Comparison of ENCODE assay signal across 26 mouse cellular contexts in genomic region chr2:39602256-39602655, GRCm38 (mm10).
"Had no signal": no experiment of that assay in that cellular context is flagged by ENCODE, and none has a peak within 500 bp of the region (broad histone marks: within the 10 kb centered on the region; RNA-seq: fewer than 3 reads in every experiment).

No protein-coding gene starts in this region.

- ATAC-seq: intestine, embryonic 16.5 days had no signal

- H3K4me2 ChIP-seq: heart, embryonic 11.5 days; heart, embryonic 13.5 days; heart, embryonic 15.5 days; hindbrain, embryonic 12.5 days; hindbrain, embryonic 15.5 days; kidney, embryonic 15.5 days; limb, embryonic 12.5 days; liver, embryonic 11.5 days; liver, embryonic 13.5 days had no signal

- H3K9ac ChIP-seq: heart, embryonic 13.5 days; heart, embryonic 15.5 days; hindbrain, embryonic 12.5 days; hindbrain, embryonic 15.5 days; kidney, embryonic 15.5 days; limb, embryonic 12.5 days; liver, embryonic 13.5 days had no signal

- H3K27me3 ChIP-seq: heart, embryonic 13.5 days; heart, embryonic 15.5 days; hindbrain, embryonic 12.5 days; hindbrain, embryonic 15.5 days; kidney, embryonic 15.5 days; limb, embryonic 12.5 days; liver, embryonic 13.5 days had no signal

- H3K27ac ChIP-seq: heart, adult 2 months; heart, embryonic 13.5 days; heart, embryonic 15.5 days; hindbrain, embryonic 12.5 days; hindbrain, embryonic 15.5 days; kidney, embryonic 15.5 days; kidney, postnatal 0 days; layer of hippocampus, adult 2 months; left cerebral cortex, adult 2 months; limb, embryonic 10.5 days; limb, embryonic 12.5 days; liver, embryonic 13.5 days had no signal

- H3K36me3 ChIP-seq: heart, embryonic 13.5 days; heart, embryonic 15.5 days; hindbrain, embryonic 12.5 days; hindbrain, embryonic 15.5 days; kidney, embryonic 15.5 days; limb, embryonic 10.5 days; limb, embryonic 12.5 days; liver, embryonic 13.5 days had no signal

- H3K4me1 ChIP-seq: heart, embryonic 13.5 days; heart, embryonic 15.5 days; hindbrain, embryonic 12.5 days; hindbrain, embryonic 15.5 days; kidney, embryonic 15.5 days; limb, embryonic 10.5 days; limb, embryonic 12.5 days; liver, embryonic 13.5 days had no signal

- H3K4me3 ChIP-seq: heart, adult 2 months; heart, embryonic 13.5 days; heart, embryonic 15.5 days; hindbrain, embryonic 12.5 days; hindbrain, embryonic 15.5 days; kidney, embryonic 15.5 days; layer of hippocampus, adult 2 months; left cerebral cortex, adult 2 months; limb, embryonic 10.5 days; limb, embryonic 12.5 days; liver, embryonic 13.5 days had no signal

- DNase-seq: gastrocnemius, postnatal 14 days; gastrocnemius, postnatal 36 days; heart, adult 11 months; heart, adult 2 months; heart, postnatal 14 days; heart, postnatal 36 days; kidney, adult 11 months; kidney, adult 2 months; kidney, adult 9 months; kidney, postnatal 14 days; kidney, postnatal 36 days; liver; liver, embryonic 13.5 days had no signal

- H3K9me3 ChIP-seq: heart, embryonic 13.5 days; heart, embryonic 15.5 days; hindbrain, embryonic 12.5 days; hindbrain, embryonic 15.5 days; kidney, embryonic 15.5 days; limb, embryonic 10.5 days; limb, embryonic 12.5 days; liver, embryonic 13.5 days had no signal
